Mouse (Mus musculus) lung, embryonic 16.5 days (tissue): ENCODE measurements around the gene Lrrc4. TPM values are rescaled to one million over a fixed set of nuclear protein-coding genes. Genes with fewer than 3 reads are reported as not detected.

Source experiments
- ATAC-seq: fragments of 200-750 bp; cut with Nextera tagmentation; 2 replicates; pipeline ENCODE4 v1.8.0; 2017; ENCODE audit warnings: low read depth, mild to moderate bottlenecking, moderate library complexity
- H3K27ac ChIP-seq: fragments of 300-500 bp; sonication (generic); 2 replicates; pipeline ENCODE4 v1.5.1; 2014; ENCODE audit warnings: mild to moderate bottlenecking, control low read depth, low read length
- H3K27me3 ChIP-seq: fragments of 300-500 bp; sonication (generic); 2 replicates; pipeline ENCODE4 v1.6.1; 2014; ENCODE audit warnings: low read depth, low read length, mixed read lengths; ENCODE audit not compliant: control insufficient read depth, insufficient read depth
- H3K36me3 ChIP-seq: fragments of 300-500 bp; sonication (generic); 2 replicates; pipeline ENCODE4 v1.6.1; 2014; ENCODE audit warnings: low read length; ENCODE audit not compliant: control insufficient read depth, insufficient read depth
- H3K4me1 ChIP-seq: fragments of 300-500 bp; sonication (generic); replicated peaks from 2 replicates; pipeline ENCODE4 v1.6.1; 2014; ENCODE audit warnings: low read length, mixed read lengths; ENCODE audit not compliant: control insufficient read depth, insufficient read depth
- H3K4me2 ChIP-seq: fragments of 300-500 bp; sonication (generic); 2 replicates; pipeline ENCODE4 v1.6.1; 2014; ENCODE audit warnings: low read depth, low read length, control low read depth
- H3K4me3 ChIP-seq: fragments of 300-500 bp; sonication (generic); 2 replicates; pipeline ENCODE4 v1.5.1; 2014; ENCODE audit warnings: mild to moderate bottlenecking, low read length, control low read depth
- H3K9ac ChIP-seq: fragments of 300-500 bp; sonication (generic); 2 replicates; pipeline ENCODE4 v1.6.1; 2014; ENCODE audit warnings: low read length, control low read depth
- H3K9me3 ChIP-seq: fragments of 300-500 bp; sonication (generic); 2 replicates; pipeline ENCODE4 v1.6.1; 2016; ENCODE audit warnings: low read length; ENCODE audit not compliant: control insufficient read depth
- WGBS: fragments of 180-500 bp; shearing (Covaris S2); extraction: QIAGEN DNeasy Blood & Tissue Kit; methylation state at CpG from one replicate; pipeline ENCODE4 v1.1.7; 2014; 5-methylcytosine and 5-hydroxymethylcytosine counted together
- polyA plus RNA-seq: library from polyadenylated mRNA; unstranded; fragments of >200 nt; fragmentation: Nextera tagmentation; extraction: Ambion mirVana; gene quantifications from 2 replicates; pipeline ENCODE4 v1.2.1, GENCODE M21; 2015

The Lrrc4 gene
- polyA plus RNA-seq, 1 experiment from 2014 or later: 0.19 TPM

DNA sequence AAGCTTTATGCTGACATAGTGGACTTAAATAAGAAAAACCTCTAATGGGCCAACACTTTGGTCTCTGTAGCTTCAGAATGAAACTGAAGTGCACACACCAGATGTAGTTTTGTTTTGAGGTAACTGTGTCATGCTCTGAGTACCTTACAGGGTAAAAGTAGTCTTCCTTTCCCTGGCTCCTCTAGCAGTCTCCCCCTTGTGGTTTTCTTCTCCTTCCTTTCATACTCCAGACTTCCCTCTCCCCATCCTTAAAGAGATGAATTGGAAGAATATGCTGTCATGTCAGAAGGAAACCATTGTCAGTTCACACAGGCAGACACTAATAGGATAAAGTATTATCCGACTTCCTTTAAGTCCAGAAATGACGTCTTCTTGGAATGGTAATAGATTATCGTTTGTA, 9.3 kb downstream of the Lrrc4 start:
- no peak for ATAC-seq
- Histone ChIP-seq H3K4me1 (peaks cover 9% of the 10 kb centered on the region; the same call in 1 of the 2 replicates), H3K4me3 (no peak overlapping the region), H3K4me2 (no peak overlapping the region), H3K9me3 (no peaks in the 10 kb centered on the region), H3K27me3 (no peaks in the 10 kb centered on the region), H3K36me3 (no peaks in the 10 kb centered on the region), H3K9ac (no peak overlapping the region), H3K27ac (no peak overlapping the region)
- 68% methylated on average over 3 of the region's 3 CpGs for WGBS

DNA sequence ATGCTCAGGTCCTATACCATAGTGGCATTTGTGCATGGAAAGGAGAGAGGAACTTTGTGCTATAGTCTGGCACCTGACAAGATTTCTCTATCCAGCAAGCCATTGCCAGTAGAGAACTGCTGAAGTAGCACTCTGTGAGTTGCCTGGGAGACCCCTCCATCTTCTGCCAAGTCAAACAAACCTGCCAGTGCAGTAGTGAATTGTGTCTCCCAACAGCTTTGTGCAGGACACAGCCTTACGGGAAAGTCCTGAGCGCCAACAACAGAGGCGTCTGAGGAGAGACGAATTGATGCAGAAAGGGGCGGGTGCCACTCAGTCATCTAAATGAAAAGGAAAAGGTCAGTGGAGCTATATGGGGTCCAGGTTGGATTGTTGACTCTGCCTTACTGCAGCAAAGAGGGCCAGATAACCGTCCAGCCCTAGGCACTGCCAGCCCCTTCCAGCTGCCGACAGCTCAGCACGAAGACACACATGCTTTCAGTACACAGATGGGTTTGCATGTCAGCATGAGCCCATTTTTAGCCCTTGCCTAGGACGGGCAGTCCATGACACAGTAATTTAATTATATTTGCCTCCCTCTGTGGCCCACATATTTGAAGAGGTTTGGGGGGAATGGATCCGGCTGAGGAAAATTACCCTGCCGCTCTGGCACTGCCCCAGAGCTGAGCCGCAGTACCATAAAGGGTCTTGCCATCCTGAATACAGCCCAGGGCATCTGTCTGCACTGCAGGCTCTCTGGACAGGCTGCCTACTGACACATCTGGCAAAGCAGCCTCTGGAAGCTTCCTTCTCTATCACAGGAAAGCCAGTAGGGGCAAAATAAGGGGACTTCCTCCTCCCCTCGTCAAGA, 11.8 kb downstream of the Lrrc4 start:
- no peak overlapping the region for H3K4me2 ChIP-seq
- no peak overlapping the region for H3K9ac ChIP-seq
- no peak overlapping the region for H3K27ac ChIP-seq
- no peak overlapping the region for H3K4me3 ChIP-seq
- H3K27me3 ChIP-seq: no peaks in the 10 kb centered on the region
- no peaks in the 10 kb centered on the region for H3K9me3 ChIP-seq
- H3K36me3 ChIP-seq: no peaks in the 10 kb centered on the region
- WGBS: 62% methylated on average over 13 of the region's 13 CpGs
- H3K4me1 ChIP-seq: peaks cover 5% of the 10 kb centered on the region; the same call in 1 of the 2 replicates
- ATAC-seq: peak; percentile 38; the same call in 1 of the 2 replicates

GRCm38 (mm10) chr6:28817039-28817438, 14.5 kb downstream of the Lrrc4 start:
- Histone ChIP-seq H3K36me3 (no peaks in the 10 kb centered on the region), H3K4me2 (no peak overlapping the region), H3K27ac (no peak overlapping the region), H3K4me3 (no peak overlapping the region), H3K9me3 (no peaks in the 10 kb centered on the region), H3K27me3 (no peaks in the 10 kb centered on the region), H3K9ac (no peak overlapping the region), H3K4me1 (peaks cover 5% of the 10 kb centered on the region; the same call in 1 of the 2 replicates)
- no peak for ATAC-seq
- 60% methylated on average over 9 of the region's 9 CpGs for WGBS

DNA sequence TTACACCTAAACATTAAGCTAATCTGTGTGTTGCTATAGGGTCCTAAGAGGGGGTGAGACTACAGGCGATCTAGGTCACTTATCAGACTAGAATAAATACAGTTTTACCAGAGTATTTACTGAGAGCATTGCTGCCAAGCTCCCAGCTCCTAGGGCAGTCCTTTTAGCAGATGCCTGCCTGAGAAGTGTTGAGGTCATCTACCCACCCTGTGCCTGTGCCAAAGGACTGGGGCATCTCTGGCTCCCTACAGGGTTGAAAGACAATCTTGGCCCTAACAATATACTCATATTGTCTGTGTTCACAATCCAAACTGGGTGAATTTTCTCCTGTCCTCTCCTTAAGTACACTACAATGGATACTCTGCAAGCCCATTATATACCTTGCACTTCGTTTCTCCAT, 16.7 kb downstream of the Lrrc4 start:
- H3K4me1 ChIP-seq: peaks cover 5% of the 10 kb centered on the region; the same call in 1 of the 2 replicates
- H3K27me3 ChIP-seq: no peaks in the 10 kb centered on the region
- no peaks in the 10 kb centered on the region for H3K9me3 ChIP-seq
- ATAC-seq: no peak
- H3K4me3 ChIP-seq: no peak overlapping the region
- no peak overlapping the region for H3K9ac ChIP-seq
- H3K36me3 ChIP-seq: no peaks in the 10 kb centered on the region
- H3K4me2 ChIP-seq: no peak overlapping the region
- no peak overlapping the region for H3K27ac ChIP-seq
- WGBS: 63% methylated on average over 2 of the region's 2 CpGs

DNA sequence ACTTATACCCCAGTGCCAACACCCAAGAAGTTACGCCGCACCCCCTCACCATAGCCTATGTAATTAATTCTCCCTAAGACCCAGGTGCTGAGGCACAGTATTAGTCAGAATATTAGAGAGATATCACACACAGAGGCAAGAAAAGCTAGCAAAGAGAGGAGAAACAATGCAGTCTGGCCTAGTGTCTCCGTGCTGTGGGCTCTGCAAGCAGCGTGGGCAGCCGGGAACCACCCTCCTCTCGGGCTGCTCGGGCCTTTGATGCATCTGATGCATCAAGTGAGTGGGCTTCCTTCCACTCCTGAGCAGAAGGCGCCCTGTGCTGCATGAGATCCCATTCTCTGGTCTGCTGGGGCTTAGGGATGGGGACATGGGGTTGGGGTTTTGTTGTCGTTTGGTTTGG, 18.5 kb downstream of the Lrrc4 start:
- WGBS: 82% methylated on average over 9 of the region's 9 CpGs
- no peak for ATAC-seq
- Histone ChIP-seq H3K9ac (no peak overlapping the region), H3K4me3 (no peak overlapping the region), H3K9me3 (no peaks in the 10 kb centered on the region), H3K27me3 (no peaks in the 10 kb centered on the region), H3K4me1 (no peaks in the 10 kb centered on the region), H3K4me2 (no peak overlapping the region), H3K27ac (no peak overlapping the region), H3K36me3 (no peaks in the 10 kb centered on the region)

GRCm38 (mm10) chr6:28804751-28805150, 26.8 kb downstream of the Lrrc4 start:
- no peaks in the 10 kb centered on the region for H3K9me3 ChIP-seq
- no peak for ATAC-seq
- no peaks in the 10 kb centered on the region for H3K36me3 ChIP-seq
- H3K27me3 ChIP-seq: no peaks in the 10 kb centered on the region
- H3K4me2 ChIP-seq: no peak overlapping the region
- no peaks in the 10 kb centered on the region for H3K4me1 ChIP-seq
- no peak overlapping the region for H3K9ac ChIP-seq
- WGBS: 84% methylated on average over 5 of the region's 5 CpGs
- no peak overlapping the region for H3K4me3 ChIP-seq
- H3K27ac ChIP-seq: no peak overlapping the region

DNA sequence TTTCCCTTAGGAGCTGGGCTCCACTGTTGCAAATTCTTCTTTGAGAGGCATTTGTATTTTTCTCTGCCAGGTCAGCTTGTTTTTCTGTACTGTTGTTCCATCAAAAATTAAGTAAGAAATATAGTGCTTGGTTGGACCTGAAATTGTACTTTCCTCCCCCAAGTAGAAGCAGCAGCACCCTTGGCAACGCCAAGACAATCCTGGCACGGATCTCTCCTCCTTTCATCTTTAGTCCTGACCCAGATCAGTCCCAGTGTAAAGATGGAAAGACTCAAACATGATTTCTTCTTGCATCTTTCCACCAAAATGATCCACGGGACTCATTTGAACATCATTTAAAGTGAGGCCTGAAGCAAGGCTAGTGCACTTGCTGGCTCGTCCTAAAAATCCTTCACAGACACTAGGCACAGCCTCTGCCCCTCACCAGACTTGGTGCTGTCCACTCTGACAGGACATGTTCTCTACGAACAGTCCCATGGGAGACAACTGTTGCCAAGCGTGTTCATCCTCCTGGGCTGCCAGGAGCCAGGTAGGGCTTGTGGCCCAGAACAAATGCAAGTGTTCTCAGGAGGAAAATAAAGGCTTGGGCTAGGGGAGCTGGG, 27.8 kb downstream of the Lrrc4 start:
- H3K4me2 ChIP-seq: no peak overlapping the region
- no peaks in the 10 kb centered on the region for H3K4me1 ChIP-seq
- no peak overlapping the region for H3K9ac ChIP-seq
- no peaks in the 10 kb centered on the region for H3K36me3 ChIP-seq
- H3K27ac ChIP-seq: no peak overlapping the region
- WGBS: 80% methylated on average over 6 of the region's 6 CpGs
- H3K9me3 ChIP-seq: no peaks in the 10 kb centered on the region
- no peak for ATAC-seq
- no peak overlapping the region for H3K4me3 ChIP-seq
- H3K27me3 ChIP-seq: no peaks in the 10 kb centered on the region

DNA sequence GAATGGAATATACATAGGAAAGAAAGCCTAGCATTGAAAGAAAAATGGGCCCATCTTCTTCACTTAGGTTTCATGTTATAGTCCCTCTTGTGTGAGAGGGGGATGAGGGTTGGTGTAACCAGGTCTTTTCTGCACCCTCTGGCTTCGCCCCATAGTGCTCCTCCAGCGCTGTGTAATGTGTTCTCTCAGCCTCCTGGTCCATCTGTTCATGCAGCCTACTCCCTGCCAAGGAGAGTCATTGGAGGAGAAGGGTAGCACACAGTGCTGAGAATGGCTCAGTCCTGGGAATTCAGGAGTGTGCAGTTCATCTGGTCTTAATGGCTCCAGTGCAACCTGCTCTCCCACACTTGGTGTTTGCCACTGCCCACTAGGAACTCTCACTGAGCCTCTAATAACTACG, 30.6 kb downstream of the Lrrc4 start:
- peaks cover 3% of the 10 kb centered on the region; the same call in 1 of the 2 replicates for H3K36me3 ChIP-seq
- H3K4me3 ChIP-seq: no peak overlapping the region
- H3K4me2 ChIP-seq: no peak overlapping the region
- H3K9me3 ChIP-seq: no peaks in the 10 kb centered on the region
- no peaks in the 10 kb centered on the region for H3K27me3 ChIP-seq
- H3K27ac ChIP-seq: no peak overlapping the region
- no peak overlapping the region for H3K9ac ChIP-seq
- 87% methylated on average over 3 of the region's 3 CpGs for WGBS
- no peak for ATAC-seq
- no peaks in the 10 kb centered on the region for H3K4me1 ChIP-seq

DNA sequence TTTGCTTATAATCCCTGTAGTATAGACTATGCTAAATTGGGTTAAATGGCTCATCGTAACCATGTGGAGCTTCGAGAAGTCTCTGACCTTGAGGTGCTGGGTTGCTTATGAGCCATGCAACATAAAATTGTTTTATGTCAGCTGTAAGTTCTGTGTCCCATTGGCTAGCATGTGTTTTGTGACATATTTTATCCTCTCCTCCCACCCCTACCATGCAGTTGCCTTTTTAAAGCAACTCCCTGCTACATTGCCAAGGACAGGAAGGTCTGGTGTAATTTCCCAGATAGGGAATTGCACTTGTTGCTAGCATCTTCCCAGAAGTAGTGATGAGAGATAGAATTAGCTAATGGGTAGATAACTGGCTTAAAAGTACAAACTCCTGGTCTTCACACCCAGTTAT, 31.7 kb downstream of the Lrrc4 start:
- no peak for ATAC-seq
- no peaks in the 10 kb centered on the region for H3K27me3 ChIP-seq
- H3K9me3 ChIP-seq: no peaks in the 10 kb centered on the region
- H3K4me1 ChIP-seq: no peaks in the 10 kb centered on the region
- H3K9ac ChIP-seq: no peak overlapping the region
- 93% methylated on average over 2 of the region's 2 CpGs for WGBS
- no peak overlapping the region for H3K4me3 ChIP-seq
- H3K27ac ChIP-seq: no peak overlapping the region
- H3K4me2 ChIP-seq: no peak overlapping the region
- H3K36me3 ChIP-seq: peaks cover 3% of the 10 kb centered on the region; the same call in 1 of the 2 replicates
